Mouse (Mus musculus) kidney, adult 2 months (tissue): ENCODE measurements around the gene Col4a1. TPM values are rescaled to one million over a fixed set of nuclear protein-coding genes. Genes with fewer than 3 reads are reported as not detected.

Experiments used
- DNase-seq: peaks from one replicate; pipeline ENCODE4 v3.0.0; 2021
- H3K27ac ChIP-seq: fragments of 200-500 bp; 2 replicates; pipeline ENCODE4 v1.5.1; 2012; ENCODE audit warnings: low read depth, low read length, control low read depth, inconsistent platforms; ENCODE audit not compliant: insufficient read depth
- H3K27me3 ChIP-seq: fragments of 200-500 bp; replicated peaks from 2 replicates; pipeline ENCODE4 v1.6.1; 2012; ENCODE audit warnings: mild to moderate bottlenecking, moderate library complexity, low read length, inconsistent platforms; ENCODE audit not compliant: control insufficient read depth, insufficient read depth
- H3K36me3 ChIP-seq: fragments of 200-500 bp; 2 replicates; pipeline ENCODE4 v1.6.1; 2012; ENCODE audit warnings: mild to moderate bottlenecking, moderate library complexity, low read length, inconsistent platforms; ENCODE audit not compliant: control insufficient read depth, insufficient read depth
- H3K4me1 ChIP-seq: fragments of 200-500 bp; 2 replicates; pipeline ENCODE4 v1.6.1; 2011; ENCODE audit warnings: low read length; ENCODE audit not compliant: control insufficient read depth, insufficient read depth
- H3K4me3 ChIP-seq: fragments of 200-500 bp; 2 replicates; pipeline ENCODE4 v1.5.1; 2011; ENCODE audit warnings: mild to moderate bottlenecking, low read depth, low read length, control low read depth; ENCODE audit not compliant: insufficient read depth
- CTCF ChIP-seq: fragments of 200-500 bp; conservative IDR thresholded peaks from 2 replicates; pipeline ENCODE4 v1.5.1; 2011; ENCODE audit warnings: low read depth, mild to moderate bottlenecking, control low read depth, low read length, moderate library complexity, mixed read lengths; ENCODE audit not compliant: insufficient read depth, insufficient read length
- POLR2A ChIP-seq: fragments of 200-500 bp; IDR thresholded peaks from one replicate; pipeline ENCODE4 v1.6.1; 2011; ENCODE audit warnings: low read depth, low read length, control low read depth
- WGBS: fragments of 180-500 bp; shearing (Covaris S2); methylation state at CpG from one replicate; pipeline ENCODE4 v1.1.7; 2018; 5-methylcytosine and 5-hydroxymethylcytosine counted together
- polyA plus RNA-seq: library from polyadenylated mRNA; depleted of rRNA; stranded (reverse); fragments of >200 nt; gene quantifications from 2 replicates; pipeline ENCODE4 v1.2.3, GENCODE M21; 2012; rRNA removed

Col4a1 gene
- polyA plus RNA-seq, 1 experiment = 216 TPM

- H3K4me3 ChIP-seq = no peak overlapping the region
- H3K4me1 ChIP-seq = no peaks in the 10 kb centered on the region
- no peaks in the 10 kb centered on the region for H3K36me3 ChIP-seq
- no peak for DNase-seq
- H3K27me3 ChIP-seq = no peaks in the 10 kb centered on the region
- no peak overlapping the region for H3K27ac ChIP-seq
- TF ChIP-seq CTCF (no peak), POLR2A (no peak)
- WGBS = 74% methylated on average over 9 of the region's 9 CpGs
Observed at GRCm38 (mm10) chr8:11155579-11156318, 156.9 kb downstream of the Col4a1 start.

GRCm38 (mm10) chr8:11150268-11150667 lies 162.4 kb downstream of the Col4a1 start:
- WGBS = 93% methylated on average over 3 of the region's 3 CpGs

GRCm38 (mm10) chr8:11149201-11149810 lies 163.3 kb downstream of the Col4a1 start:
- H3K27me3 ChIP-seq = no peaks in the 10 kb centered on the region
- WGBS = 88% methylated on average over 9 of the region's 9 CpGs
- H3K36me3 ChIP-seq = no peaks in the 10 kb centered on the region
- H3K4me3 ChIP-seq = no peak overlapping the region
- H3K27ac ChIP-seq = no peak overlapping the region
- DNase-seq = no peak
- no peaks in the 10 kb centered on the region for H3K4me1 ChIP-seq
- no peak for TF ChIP-seq POLR2A
- no peak for TF ChIP-seq CTCF

More at GRCm38 (mm10) chr8:11150268-11150667, 162.4 kb downstream of the Col4a1 start:
- Histone ChIP-seq H3K27me3 (no peaks in the 10 kb centered on the region), H3K4me1 (no peaks in the 10 kb centered on the region), H3K36me3 (no peaks in the 10 kb centered on the region), H3K4me3 (no peak overlapping the region), H3K27ac (no peak overlapping the region)
- no peak for TF ChIP-seq POLR2A
- no peak for TF ChIP-seq CTCF
- DNase-seq = no peak

- DNase-seq = no peak
- no peaks in the 10 kb centered on the region for H3K36me3 ChIP-seq
- H3K4me3 ChIP-seq = no peak overlapping the region
- TF ChIP-seq CTCF (no peak), POLR2A (no peak)
- no peaks in the 10 kb centered on the region for H3K27me3 ChIP-seq
- no peak overlapping the region for H3K27ac ChIP-seq
- WGBS = 76% methylated on average over 8 of the region's 8 CpGs
- no peaks in the 10 kb centered on the region for H3K4me1 ChIP-seq
Observed at GRCm38 (mm10) chr8:11148797-11149196, 163.8 kb downstream of the Col4a1 start.

Other genes with a start within 250 kb of the Col4a1 start
- 75.6 and 83.5 TPM in 2 replicates for gene Col4a2, start within 50 bp of the Col4a1 start, polyA plus RNA-seq
- 74.5 and 76.5 TPM in 2 replicates for gene Rab20, start 165.9 kb upstream of the Col4a1 start, polyA plus RNA-seq
- gene Naxd, start 184.7 kb upstream of the Col4a1 start, polyA plus RNA-seq = 111 and 118 TPM in 2 replicates
- 50.7 and 56.6 TPM in 2 replicates for gene Cars2, start 238.0 kb upstream of the Col4a1 start, polyA plus RNA-seq
- gene Ing1, start 242.7 kb upstream of the Col4a1 start, polyA plus RNA-seq = 12.0 and 16.3 TPM in 2 replicates